Mouse (Mus musculus): ENCODE data around the gene Pcdh8. TPM values are rescaled to one million over a fixed set of nuclear protein-coding genes. Genes with fewer than 3 reads are reported as not detected.
A peak's percentile ranks its signal among the peaks of the same experiment; 100 is the strongest.

Gene Pcdh8
- total RNA-seq (2021), result 10 to 100 TPM; 70.5 to 83.3 TPM

DNA sequence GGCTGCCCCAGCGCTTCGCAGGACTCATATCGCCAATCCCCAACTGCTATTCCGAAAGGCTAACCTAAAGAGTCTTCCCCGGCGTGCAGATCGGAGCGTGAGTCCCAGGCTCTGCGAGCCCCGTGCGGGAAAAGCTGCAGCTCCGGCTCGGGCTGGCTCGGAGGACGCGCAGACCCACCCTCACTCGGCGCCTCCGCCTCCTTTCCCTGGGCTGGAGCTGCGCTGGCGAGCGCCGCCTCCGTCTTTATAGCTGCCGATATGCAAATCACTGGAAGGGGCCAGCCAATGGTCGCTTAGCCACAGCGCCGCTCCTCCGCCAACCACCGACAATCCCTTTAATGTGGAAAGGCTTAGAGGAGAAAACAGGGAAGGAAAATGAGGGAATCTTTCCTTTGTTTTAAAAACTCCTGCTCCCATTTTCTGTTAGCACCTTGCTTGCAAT is at the start of gene Pcdh8:
Gene Pcdh8, minus strand, starts transcription at position 219 of the 442 bp plus-strand sequence.
- DNase-seq (ENCODE audit: extremely low spot score in 1 of 2, low spot score in 1 of 2), result peak; percentile 89

DNA sequence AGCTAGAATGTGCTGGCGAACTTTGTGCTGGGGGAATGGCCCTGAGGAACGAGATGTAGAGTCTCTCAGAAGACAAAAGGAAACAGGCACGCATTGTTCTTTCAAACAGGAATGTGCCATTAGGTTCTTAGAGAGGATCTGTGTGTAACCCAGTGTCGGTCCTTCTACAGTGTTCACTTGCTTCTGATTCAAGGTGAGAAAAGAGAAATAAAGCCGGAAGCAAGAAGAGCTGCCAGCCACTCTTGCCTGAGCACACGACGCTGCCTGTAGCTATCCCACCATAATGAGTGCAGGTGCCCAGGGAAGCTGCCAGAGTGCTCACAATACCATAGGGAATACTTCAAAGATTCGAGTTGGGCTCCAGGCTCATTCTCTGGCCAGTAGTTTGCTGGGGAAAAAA is 43.6 kb upstream of the Pcdh8 start:
- DNase-seq (ENCODE audit: extremely low spot score in 1 of 2, low spot score in 1 of 2), result no peak

DNA sequence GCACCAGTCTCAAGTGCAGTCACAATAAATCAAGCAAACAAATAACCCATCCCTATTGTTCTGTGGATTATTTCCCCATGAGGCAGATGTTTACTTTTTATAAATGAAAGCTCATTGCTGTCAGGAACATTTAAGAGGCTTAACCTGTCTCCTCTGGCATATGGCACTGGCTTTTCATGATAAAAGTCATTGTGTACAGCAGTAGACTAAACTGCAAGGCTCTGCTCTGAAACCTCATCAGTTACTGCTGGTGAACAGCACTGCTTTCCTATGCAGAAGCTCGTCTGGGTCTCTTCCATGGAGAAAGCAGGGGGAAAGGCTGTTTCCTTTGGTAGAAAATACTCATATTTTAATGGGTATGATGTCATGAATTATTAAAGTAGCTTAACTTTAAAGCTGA is 43.0 kb upstream of the Pcdh8 start:
- DNase-seq (ENCODE audit: extremely low spot score in 1 of 2, low spot score in 1 of 2), result no peak

- DNase-seq (ENCODE audit: extremely low spot score in 1 of 2, low spot score in 1 of 2), result peak; percentile 38 to 54
These were observed 22.1 kb upstream of the Pcdh8 start for GRCm38 (mm10) chr14:79793179-79793578.

GRCm38 (mm10) chr14:79789535-79789934 is 18.4 kb upstream of the Pcdh8 start:
- DNase-seq (ENCODE audit: extremely low spot score in 1 of 2, low spot score in 1 of 2), result no peak

- no peak for DNase-seq (ENCODE audit: extremely low spot score in 1 of 2, low spot score in 1 of 2)
These were observed 17.6 kb upstream of the Pcdh8 start for GRCm38 (mm10) chr14:79788656-79789204.

GRCm38 (mm10) chr14:79787918-79788317 is 16.8 kb upstream of the Pcdh8 start:
- no peak for DNase-seq (ENCODE audit: extremely low spot score in 1 of 2, low spot score in 1 of 2)

- DNase-seq (ENCODE audit: extremely low spot score in 1 of 2, low spot score in 1 of 2), result no peak
These were observed 14.3 kb upstream of the Pcdh8 start for GRCm38 (mm10) chr14:79785400-79785799.

DNA sequence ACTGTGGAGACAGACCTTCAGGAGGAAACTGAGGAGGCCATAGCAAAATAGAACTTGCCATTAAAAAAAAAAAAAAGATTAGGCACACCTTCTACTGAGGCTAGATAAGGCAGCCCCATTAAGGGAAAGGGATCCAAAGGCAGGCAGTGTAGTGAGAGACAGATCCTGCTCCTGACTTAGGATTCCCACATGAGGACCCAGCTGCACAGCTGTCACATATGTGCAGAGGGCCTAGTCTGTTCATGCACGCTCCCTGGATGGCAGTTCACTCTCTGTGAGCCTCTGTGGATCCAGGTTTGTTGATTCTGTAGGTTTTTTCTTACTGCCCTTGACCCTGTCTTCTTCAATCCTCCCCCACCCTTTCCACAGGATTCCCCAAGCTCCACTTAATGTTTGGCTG is 9.8 kb upstream of the Pcdh8 start:
- DNase-seq (ENCODE audit: extremely low spot score in 1 of 2, low spot score in 1 of 2), result no peak

GRCm38 (mm10) chr14:79780332-79780731 is 9.2 kb upstream of the Pcdh8 start:
- DNase-seq (ENCODE audit: extremely low spot score in 1 of 2, low spot score in 1 of 2), result no peak

GRCm38 (mm10) chr14:79779841-79780240 is 8.7 kb upstream of the Pcdh8 start:
- DNase-seq (ENCODE audit: extremely low spot score in 1 of 2, low spot score in 1 of 2), result no peak

DNA sequence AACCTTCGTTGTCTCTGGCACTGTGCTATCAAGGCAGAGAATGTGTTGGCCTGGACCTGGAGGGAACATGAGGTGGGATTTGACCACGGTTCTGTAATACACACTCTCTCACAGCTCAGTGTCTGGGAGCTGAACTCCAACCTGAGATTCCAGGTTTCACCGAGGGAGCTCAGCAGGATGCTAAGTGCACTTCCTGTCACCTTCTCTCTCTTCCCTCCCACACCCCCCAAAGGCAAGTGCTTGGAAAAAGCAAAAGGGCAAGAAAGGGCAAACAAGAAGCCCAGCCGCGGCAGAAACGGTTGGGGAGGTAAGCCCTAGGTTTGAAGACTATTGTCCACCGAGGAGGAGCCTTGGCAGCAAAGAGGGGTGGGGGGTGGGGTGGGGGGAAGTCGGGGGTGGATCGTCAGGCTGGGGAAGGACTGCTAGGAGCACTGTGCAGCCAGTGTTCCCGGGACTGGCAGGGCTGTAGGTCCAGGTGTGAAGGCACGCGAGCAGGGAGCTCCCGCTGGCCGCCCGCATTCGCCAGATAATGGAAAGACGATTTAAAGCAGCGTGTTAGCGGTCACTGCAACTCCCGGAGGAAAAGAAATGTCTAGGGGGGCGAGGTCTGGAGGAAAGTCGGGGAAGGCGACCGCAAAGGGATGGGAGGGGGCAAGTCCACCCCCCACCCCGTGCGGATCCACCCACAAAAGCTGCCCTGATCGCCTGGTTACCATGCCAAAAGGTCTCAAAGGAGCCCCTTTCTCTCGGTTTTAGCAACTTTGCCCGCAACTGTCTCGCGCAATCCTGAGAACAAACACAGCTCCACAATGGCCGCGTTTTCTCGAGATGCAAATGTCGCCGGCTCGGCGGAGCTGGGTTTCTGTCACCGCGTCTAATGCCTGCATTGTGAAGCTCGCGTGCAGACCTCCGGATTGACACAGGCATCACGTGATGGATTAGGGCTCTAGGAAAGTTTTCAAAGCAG is 2.6 kb upstream of the Pcdh8 start:
- DNase-seq (ENCODE audit: extremely low spot score in 1 of 2, low spot score in 1 of 2), result peak; percentile 37 to 43

- DNase-seq (ENCODE audit: extremely low spot score in 1 of 2, low spot score in 1 of 2), result no peak
These were observed 845 bp upstream of the Pcdh8 start for GRCm38 (mm10) chr14:79771802-79772511.

- peak in 1 of 2 experiments; percentile 34 for DNase-seq (ENCODE audit: extremely low spot score in 1 of 2, low spot score in 1 of 2)
These were observed 612 bp downstream of the Pcdh8 start for GRCm38 (mm10) chr14:79770306-79771093.

DNA sequence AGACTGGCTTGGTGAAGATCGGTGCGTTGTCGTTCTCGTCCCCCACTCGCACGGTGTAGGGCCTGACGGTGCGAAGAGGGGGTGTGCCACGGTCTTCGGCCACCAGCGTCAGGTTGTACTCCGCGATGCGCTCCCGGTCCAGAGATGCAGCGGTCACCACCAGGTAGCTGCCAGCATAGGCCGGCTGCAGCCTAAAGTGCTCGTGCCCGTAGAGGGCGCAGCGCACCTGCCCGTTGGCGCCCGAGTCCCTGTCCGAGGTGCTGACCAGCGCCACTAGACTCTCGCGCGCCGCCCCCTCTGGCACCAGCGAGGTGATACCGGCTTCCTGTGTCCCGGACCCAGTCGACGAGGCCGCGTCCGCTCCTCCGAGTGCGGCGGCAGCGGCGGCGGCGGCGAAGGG is 1.5 kb downstream of the Pcdh8 start:
- peak; percentile 50 to 70 for DNase-seq (ENCODE audit: extremely low spot score in 1 of 2, low spot score in 1 of 2)

DNA sequence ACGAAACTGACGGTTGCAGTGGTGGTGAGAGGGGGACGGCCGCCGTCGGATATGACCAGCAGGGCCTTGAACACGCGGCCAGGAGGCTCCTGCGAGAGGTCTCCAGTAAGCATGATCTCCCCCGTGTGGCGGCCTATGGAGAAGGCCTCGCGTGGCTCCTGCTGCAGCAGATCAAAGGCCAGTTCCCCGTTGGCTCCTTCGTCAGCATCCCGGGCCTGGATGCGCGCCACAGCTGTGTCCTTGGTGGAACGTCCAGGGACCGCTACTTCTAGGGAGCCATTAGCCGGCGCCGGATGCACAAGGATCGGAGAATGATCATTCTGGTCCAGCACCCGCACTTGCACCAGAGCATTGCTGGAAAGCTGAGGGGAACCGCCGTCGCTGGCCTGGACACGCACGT is 2.1 kb downstream of the Pcdh8 start:
- peak; percentile 34 to 39 for DNase-seq (ENCODE audit: extremely low spot score in 1 of 2, low spot score in 1 of 2)

GRCm38 (mm10) chr14:79768076-79768830 is 2.9 kb downstream of the Pcdh8 start:
- peak in 1 of 2 experiments; percentile 29 for DNase-seq (ENCODE audit: extremely low spot score in 1 of 2, low spot score in 1 of 2)

- no peak for DNase-seq (ENCODE audit: extremely low spot score in 1 of 2, low spot score in 1 of 2)
These were observed 3.5 kb downstream of the Pcdh8 start for GRCm38 (mm10) chr14:79767601-79768000.

GRCm38 (mm10) chr14:79765196-79765765 is 5.8 kb downstream of the Pcdh8 start:
- no peak for DNase-seq (ENCODE audit: extremely low spot score in 1 of 2, low spot score in 1 of 2)

All from layer of hippocampus, postnatal 25 days (tissue).